Mouse (Mus musculus): ENCODE data around the gene Flt1. TPM values are rescaled to one million over a fixed set of nuclear protein-coding genes. Genes with fewer than 3 reads are reported as not detected.
A peak's percentile ranks its signal among the peaks of the same experiment; 100 is the strongest.

Flt1 gene
- polyA plus RNA-seq, 1 experiment from 2014 or later, result 9.9 TPM

GRCm38 (mm10) chr5:147727481-147727880, 1.7 kb upstream of the Flt1 start:
- Histone ChIP-seq H3K9me3 (replicated peaks; ENCODE audit: control insufficient read depth, low read length) (no peaks in the 10 kb centered on the region), H3K9ac (ENCODE audit: low read length) (no peak overlapping the region), H3K4me2 (ENCODE audit: low read depth, low read length) (no peak overlapping the region), H3K4me3 (replicated peaks; ENCODE audit: low read length) (no peak overlapping the region), H3K36me3 (ENCODE audit: control insufficient read depth, insufficient read depth, low read length) (no peaks in the 10 kb centered on the region), H3K27ac (ENCODE audit: low read length) (no peak overlapping the region), H3K27me3 (ENCODE audit: control insufficient read depth, insufficient read depth, low read length) (peaks cover 57% of the 10 kb centered on the region), H3K4me1 (ENCODE audit: control insufficient read depth, insufficient read depth, low read length) (peaks cover 17% of the 10 kb centered on the region)
- no peak for ATAC-seq (ENCODE audit: insufficient read depth, low FRiP score)
- 16% methylated on average over 12 of the region's 12 CpGs for WGBS

DNA sequence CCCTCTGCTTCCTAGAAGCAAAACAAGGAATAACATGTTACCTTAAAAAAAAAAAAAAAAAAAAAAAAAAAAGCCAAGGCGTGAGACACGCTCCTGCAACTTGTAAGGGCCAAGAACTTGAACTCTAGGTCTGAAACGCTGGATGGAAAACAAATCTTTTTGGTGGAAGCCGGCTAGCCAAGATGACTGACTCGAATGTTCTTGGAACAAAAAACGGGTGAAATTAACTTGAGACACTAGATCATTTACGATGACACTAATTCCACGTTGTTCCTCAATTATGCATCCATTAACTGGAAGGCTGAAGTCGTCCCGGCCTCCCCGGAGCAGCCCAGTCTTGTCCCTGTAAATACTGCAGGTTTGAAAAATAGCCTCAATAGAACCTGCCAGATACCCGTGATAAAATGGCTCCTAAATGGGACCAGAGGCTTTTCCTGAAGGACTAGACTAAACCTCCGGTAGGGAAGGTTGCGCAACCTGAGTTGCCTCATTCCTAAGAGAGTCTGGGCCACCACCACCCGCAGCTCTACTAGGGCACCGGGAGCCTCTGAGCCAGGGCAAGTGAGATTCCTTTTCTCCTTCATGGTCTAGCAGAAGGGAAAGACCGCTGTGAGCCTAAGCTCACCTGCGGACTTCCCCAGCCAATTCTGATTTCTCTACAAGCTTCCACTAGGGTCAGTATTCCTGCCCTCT, 1.0 kb upstream of the Flt1 start:
- Histone ChIP-seq H3K27me3 (ENCODE audit: control insufficient read depth, insufficient read depth, low read length) (peaks cover 58% of the 10 kb centered on the region), H3K27ac (ENCODE audit: low read length) (no peak overlapping the region), H3K9ac (ENCODE audit: low read length) (no peak overlapping the region), H3K4me2 (ENCODE audit: low read depth, low read length) (peak overlapping the region; percentile 83), H3K9me3 (replicated peaks; ENCODE audit: control insufficient read depth, low read length) (no peaks in the 10 kb centered on the region), H3K4me1 (ENCODE audit: control insufficient read depth, insufficient read depth, low read length) (peaks cover 17% of the 10 kb centered on the region), H3K4me3 (replicated peaks; ENCODE audit: low read length) (peak overlapping the region; percentile 48), H3K36me3 (ENCODE audit: control insufficient read depth, insufficient read depth, low read length) (no peaks in the 10 kb centered on the region)
- WGBS, result 2% methylated on average over 18 of the region's 18 CpGs
- no peak for ATAC-seq (ENCODE audit: insufficient read depth, low FRiP score)

GRCm38 (mm10) chr5:147724945-147725830, 623 bp downstream of the Flt1 start:
- Histone ChIP-seq H3K4me2 (ENCODE audit: low read depth, low read length) (peak overlapping the region; percentile 83), H3K36me3 (ENCODE audit: control insufficient read depth, insufficient read depth, low read length) (no peaks in the 10 kb centered on the region), H3K27me3 (ENCODE audit: control insufficient read depth, insufficient read depth, low read length) (peaks cover 72% of the 10 kb centered on the region), H3K27ac (ENCODE audit: low read length) (peak overlapping the region; percentile 23; the same call in 1 of the 2 replicates), H3K4me3 (replicated peaks; ENCODE audit: low read length) (peak overlapping the region; percentile 48), H3K4me1 (ENCODE audit: control insufficient read depth, insufficient read depth, low read length) (peaks cover 17% of the 10 kb centered on the region), H3K9ac (ENCODE audit: low read length) (peak overlapping the region; percentile 63), H3K9me3 (replicated peaks; ENCODE audit: control insufficient read depth, low read length) (no peaks in the 10 kb centered on the region)
- WGBS, result under 1% methylated on average over 69 of the region's 69 CpGs
- peak; percentile 62 for ATAC-seq (ENCODE audit: insufficient read depth, low FRiP score)

DNA sequence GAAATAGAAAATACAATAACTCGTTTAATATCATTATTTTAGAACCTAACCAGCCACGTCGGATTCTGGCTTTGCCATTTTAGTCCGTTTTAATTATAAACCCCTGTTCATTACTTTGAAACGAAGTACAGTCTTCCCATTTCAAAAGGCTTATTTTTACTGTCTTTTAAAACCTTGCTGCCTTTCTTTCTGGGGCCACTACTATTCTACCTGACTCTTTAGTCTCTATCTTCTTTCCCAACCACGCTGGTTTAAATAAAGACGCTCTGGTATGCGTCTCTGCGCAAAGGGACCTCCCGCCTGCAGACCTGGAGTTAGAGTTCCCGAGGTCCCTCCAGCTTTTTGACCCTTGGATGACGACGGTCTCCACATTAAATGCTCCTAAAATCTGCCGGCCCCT, 1.4 kb downstream of the Flt1 start:
- no peak overlapping the region for H3K9ac ChIP-seq (ENCODE audit: low read length)

DNA sequence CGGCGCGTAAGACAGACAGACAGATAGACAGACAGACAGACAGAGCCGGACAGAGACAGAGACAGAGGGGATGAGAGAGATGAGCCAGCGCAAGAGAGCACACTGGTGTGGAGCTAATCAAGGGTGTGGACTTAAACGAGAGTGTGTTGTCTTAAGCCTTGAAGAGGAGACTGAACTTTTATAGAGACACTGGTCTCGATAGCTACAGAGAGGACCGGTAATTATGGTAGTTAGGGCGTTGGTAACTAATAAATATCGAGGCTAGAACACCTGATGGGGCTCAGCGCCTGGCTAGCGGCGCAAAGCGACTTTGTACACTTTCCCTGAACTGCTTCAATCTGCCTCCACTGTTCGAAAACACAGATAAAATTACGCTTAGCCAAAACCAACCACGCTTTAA, 2.0 kb downstream of the Flt1 start:
- no peak overlapping the region for H3K27ac ChIP-seq (ENCODE audit: low read length)
- WGBS, result 10% methylated on average over 17 of the region's 17 CpGs
- H3K9ac ChIP-seq (ENCODE audit: low read length), result no peak overlapping the region
- peaks cover 67% of the 10 kb centered on the region for H3K27me3 ChIP-seq (ENCODE audit: control insufficient read depth, insufficient read depth, low read length)
- H3K4me1 ChIP-seq (ENCODE audit: control insufficient read depth, insufficient read depth, low read length), result peaks cover 17% of the 10 kb centered on the region
- H3K4me3 ChIP-seq (replicated peaks; ENCODE audit: low read length), result peak overlapping the region; percentile 22
- H3K36me3 ChIP-seq (ENCODE audit: control insufficient read depth, insufficient read depth, low read length), result no peaks in the 10 kb centered on the region
- no peak for ATAC-seq (ENCODE audit: insufficient read depth, low FRiP score)
- no peaks in the 10 kb centered on the region for H3K9me3 ChIP-seq (replicated peaks; ENCODE audit: control insufficient read depth, low read length)
- no peak overlapping the region for H3K4me2 ChIP-seq (ENCODE audit: low read depth, low read length)

More for the DNA sequence above, 1.4 kb downstream of the Flt1 start:
- Histone ChIP-seq H3K9me3 (replicated peaks; ENCODE audit: control insufficient read depth, low read length) (no peaks in the 10 kb centered on the region), H3K27me3 (ENCODE audit: control insufficient read depth, insufficient read depth, low read length) (peaks cover 73% of the 10 kb centered on the region), H3K4me2 (ENCODE audit: low read depth, low read length) (no peak overlapping the region), H3K36me3 (ENCODE audit: control insufficient read depth, insufficient read depth, low read length) (no peaks in the 10 kb centered on the region), H3K4me3 (replicated peaks; ENCODE audit: low read length) (peak overlapping the region; percentile 48), H3K4me1 (ENCODE audit: control insufficient read depth, insufficient read depth, low read length) (peaks cover 17% of the 10 kb centered on the region), H3K27ac (ENCODE audit: low read length) (no peak overlapping the region)
- no peak for ATAC-seq (ENCODE audit: insufficient read depth, low FRiP score)
- 2% methylated on average over 14 of the region's 14 CpGs for WGBS

GRCm38 (mm10) chr5:147721438-147721837, 4.4 kb downstream of the Flt1 start:
- Histone ChIP-seq H3K4me3 (replicated peaks; ENCODE audit: low read length) (no peak overlapping the region), H3K9ac (ENCODE audit: low read length) (no peak overlapping the region), H3K9me3 (replicated peaks; ENCODE audit: control insufficient read depth, low read length) (no peaks in the 10 kb centered on the region), H3K27ac (ENCODE audit: low read length) (no peak overlapping the region), H3K4me2 (ENCODE audit: low read depth, low read length) (no peak overlapping the region), H3K4me1 (ENCODE audit: control insufficient read depth, insufficient read depth, low read length) (peaks cover 19% of the 10 kb centered on the region), H3K27me3 (ENCODE audit: control insufficient read depth, insufficient read depth, low read length) (peaks cover 49% of the 10 kb centered on the region), H3K36me3 (ENCODE audit: control insufficient read depth, insufficient read depth, low read length) (no peaks in the 10 kb centered on the region)
- no peak for ATAC-seq (ENCODE audit: insufficient read depth, low FRiP score)
- WGBS, result 27% methylated on average over 8 of the region's 8 CpGs

GRCm38 (mm10) chr5:147718335-147718734, 7.5 kb downstream of the Flt1 start:
- H3K9me3 ChIP-seq (replicated peaks; ENCODE audit: control insufficient read depth, low read length), result no peaks in the 10 kb centered on the region
- ATAC-seq (ENCODE audit: insufficient read depth, low FRiP score), result no peak
- H3K9ac ChIP-seq (ENCODE audit: low read length), result no peak overlapping the region
- no peak overlapping the region for H3K27ac ChIP-seq (ENCODE audit: low read length)
- H3K4me3 ChIP-seq (replicated peaks; ENCODE audit: low read length), result no peak overlapping the region
- H3K27me3 ChIP-seq (ENCODE audit: control insufficient read depth, insufficient read depth, low read length), result peaks cover 22% of the 10 kb centered on the region
- no peaks in the 10 kb centered on the region for H3K36me3 ChIP-seq (ENCODE audit: control insufficient read depth, insufficient read depth, low read length)
- H3K4me1 ChIP-seq (ENCODE audit: control insufficient read depth, insufficient read depth, low read length), result peaks cover 6% of the 10 kb centered on the region
- 75% methylated on average over 7 of the region's 7 CpGs for WGBS
- H3K4me2 ChIP-seq (ENCODE audit: low read depth, low read length), result no peak overlapping the region

DNA sequence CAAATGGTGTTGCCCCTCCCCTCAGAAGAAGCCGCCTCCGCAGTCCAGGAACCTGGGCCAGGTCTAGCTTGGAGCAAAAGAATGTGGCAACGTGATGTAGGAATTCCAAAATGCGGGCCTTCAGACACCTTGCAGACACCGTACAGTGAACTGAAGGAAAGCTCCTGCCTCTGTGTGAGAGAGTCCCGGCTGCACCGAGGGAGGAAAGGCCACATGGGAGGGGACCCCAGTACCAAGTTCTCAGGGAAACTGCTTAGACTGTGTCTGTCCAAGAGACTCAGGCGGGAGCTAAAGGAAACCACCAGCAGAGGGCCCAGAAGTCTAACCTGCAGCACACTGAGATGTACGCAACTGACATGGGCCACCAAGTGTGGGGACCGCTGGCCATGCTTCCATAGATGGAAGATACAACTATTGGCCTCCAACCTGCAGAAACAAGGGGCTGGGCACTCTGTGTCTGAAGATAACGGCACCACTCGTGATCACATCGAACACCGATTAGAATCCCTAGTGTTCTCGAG, 9.1 kb downstream of the Flt1 start:
- no peak overlapping the region for H3K4me2 ChIP-seq (ENCODE audit: low read depth, low read length)
- no peak overlapping the region for H3K4me3 ChIP-seq (replicated peaks; ENCODE audit: low read length)
- H3K36me3 ChIP-seq (ENCODE audit: control insufficient read depth, insufficient read depth, low read length), result no peaks in the 10 kb centered on the region
- peaks cover 6% of the 10 kb centered on the region for H3K4me1 ChIP-seq (ENCODE audit: control insufficient read depth, insufficient read depth, low read length)
- no peak overlapping the region for H3K9ac ChIP-seq (ENCODE audit: low read length)
- 77% methylated on average over 15 of the region's 15 CpGs for WGBS
- no peaks in the 10 kb centered on the region for H3K9me3 ChIP-seq (replicated peaks; ENCODE audit: control insufficient read depth, low read length)
- H3K27ac ChIP-seq (ENCODE audit: low read length), result no peak overlapping the region
- no peak for ATAC-seq (ENCODE audit: insufficient read depth, low FRiP score)
- H3K27me3 ChIP-seq (ENCODE audit: control insufficient read depth, insufficient read depth, low read length), result peaks cover 16% of the 10 kb centered on the region

- Histone ChIP-seq H3K4me3 (replicated peaks; ENCODE audit: low read length) (no peak overlapping the region), H3K36me3 (ENCODE audit: control insufficient read depth, insufficient read depth, low read length) (no peaks in the 10 kb centered on the region), H3K9me3 (replicated peaks; ENCODE audit: control insufficient read depth, low read length) (no peaks in the 10 kb centered on the region), H3K9ac (ENCODE audit: low read length) (no peak overlapping the region), H3K27ac (ENCODE audit: low read length) (no peak overlapping the region), H3K4me2 (ENCODE audit: low read depth, low read length) (no peak overlapping the region), H3K27me3 (ENCODE audit: control insufficient read depth, insufficient read depth, low read length) (peaks cover 12% of the 10 kb centered on the region), H3K4me1 (ENCODE audit: control insufficient read depth, insufficient read depth, low read length) (peaks cover 6% of the 10 kb centered on the region)
- WGBS, result 72% methylated on average over 9 of the region's 9 CpGs
- ATAC-seq (ENCODE audit: insufficient read depth, low FRiP score), result no peak
These were observed 9.5 kb downstream of the Flt1 start for GRCm38 (mm10) chr5:147716276-147716675.

Data from stomach, embryonic 16.5 days (tissue).